Mouse (Mus musculus): ENCODE measurements around the gene Trim9.

Trim9 gene

DNA sequence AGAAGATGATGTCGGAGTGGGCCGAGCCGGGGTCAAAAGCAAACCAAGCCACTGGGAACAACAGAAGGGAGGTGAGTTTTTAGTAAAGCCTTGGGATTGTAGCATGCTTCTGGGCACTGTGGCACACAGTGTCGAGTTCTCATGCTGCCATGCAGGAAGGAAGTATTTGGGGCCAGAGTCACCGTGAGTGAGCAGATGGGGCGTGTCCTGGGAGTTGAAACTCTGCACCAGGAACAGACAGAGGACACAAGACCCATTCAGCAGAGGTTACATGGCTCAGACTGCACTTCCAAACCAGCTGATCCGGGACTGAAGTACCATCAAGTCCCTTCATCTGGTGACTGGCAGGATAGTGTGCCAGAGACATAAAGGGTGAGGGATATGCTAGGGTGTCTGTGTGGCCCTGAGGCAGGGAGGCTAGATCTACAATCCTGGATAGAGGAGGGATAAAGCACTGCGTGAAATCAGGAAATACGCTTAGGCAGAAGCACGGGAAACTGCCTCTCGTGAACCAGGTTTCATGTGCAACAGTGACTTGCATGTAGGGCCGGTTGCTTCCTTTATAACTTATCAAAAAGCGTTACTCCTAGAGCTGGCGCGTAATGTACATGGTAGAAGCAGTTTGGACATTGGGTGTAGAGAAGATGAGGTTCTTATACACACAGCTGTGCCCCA, 96.1 kb downstream of the Trim9 start:
- no peak for DNase-seq

DNA sequence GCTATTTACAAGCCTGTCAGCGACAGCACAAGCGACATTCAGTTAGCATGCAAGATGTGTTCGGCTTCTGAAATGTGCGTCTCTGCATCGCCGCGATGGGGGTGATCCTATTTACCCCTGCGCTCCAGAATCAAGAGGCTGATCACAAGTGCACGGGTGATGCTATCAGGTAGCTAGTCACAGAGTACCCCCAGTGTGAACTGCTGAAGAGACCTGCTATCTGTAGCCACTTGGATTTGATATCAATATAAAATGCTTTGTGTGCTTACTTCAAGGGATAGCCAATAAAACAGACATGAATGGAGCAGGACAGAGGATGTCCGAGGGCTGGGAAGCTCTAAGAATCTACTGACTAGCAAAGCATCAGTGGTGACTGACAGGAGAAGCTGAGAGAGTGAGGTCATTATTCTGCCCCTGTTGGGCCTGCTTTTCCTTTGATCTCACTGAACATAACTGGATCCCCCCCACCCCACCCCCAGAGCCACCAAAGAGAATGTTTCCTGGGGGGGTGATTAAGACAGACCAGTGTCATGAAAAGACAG, 97.7 kb downstream of the Trim9 start:
- DNase-seq: no peak

DNA sequence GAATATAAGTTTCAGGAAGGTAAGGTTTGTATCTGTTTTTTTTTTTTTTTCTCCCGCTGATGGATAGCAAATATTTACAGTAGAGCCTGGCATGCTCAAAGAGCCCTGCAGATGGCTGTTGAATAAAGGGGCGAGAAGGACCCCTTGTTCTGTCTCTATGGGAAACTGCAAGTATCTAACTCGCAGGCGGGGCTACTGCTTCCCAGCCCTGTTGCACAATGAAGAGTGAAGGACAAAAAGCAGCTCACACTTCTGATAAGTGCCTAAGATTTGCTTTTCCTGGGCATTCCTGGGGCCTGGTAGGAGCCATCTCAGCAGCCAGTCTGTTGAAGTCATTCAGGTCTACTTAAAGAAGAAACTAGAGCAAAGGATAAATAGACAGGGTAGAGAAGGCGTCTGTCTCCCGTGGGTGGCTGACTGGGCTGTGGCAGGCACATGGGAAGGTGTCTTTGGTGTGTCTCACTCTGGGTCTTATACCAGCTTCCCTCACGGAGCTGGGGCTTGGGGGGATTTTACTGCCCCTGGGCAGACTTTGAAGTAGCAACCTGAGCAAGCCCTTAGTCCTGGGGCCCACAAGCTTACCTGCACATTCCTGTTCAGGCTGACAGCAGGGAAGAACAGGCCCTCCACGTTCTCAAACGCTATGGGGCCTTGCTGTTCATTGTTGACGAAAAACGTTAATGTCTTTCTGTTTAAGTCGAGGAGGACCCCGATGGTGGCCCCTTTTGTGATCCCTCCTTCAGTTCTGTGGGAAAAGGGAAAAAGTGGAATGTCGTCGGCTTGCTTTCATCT, 99.5 kb downstream of the Trim9 start:
- no peak for DNase-seq

DNA sequence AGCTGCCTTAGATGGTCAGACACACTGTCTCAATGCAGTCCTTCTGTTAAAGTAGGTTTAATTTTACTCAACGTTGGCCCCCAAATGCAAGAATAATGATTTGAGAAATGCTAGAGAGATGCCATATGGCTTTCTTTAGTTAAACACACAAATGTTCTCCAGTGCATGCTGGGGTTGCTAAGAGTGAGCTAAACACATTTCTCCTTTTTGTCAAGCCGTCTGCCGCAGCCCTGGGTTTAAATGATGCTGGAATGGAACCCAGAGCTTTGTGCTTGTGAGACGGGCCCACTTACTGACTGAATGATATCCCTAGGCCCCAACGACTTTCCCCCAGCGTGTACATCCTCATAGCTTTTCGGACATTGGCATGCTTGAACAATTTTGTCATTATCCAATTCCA, 104.9 kb downstream of the Trim9 start:
- DNase-seq: no peak

DNA sequence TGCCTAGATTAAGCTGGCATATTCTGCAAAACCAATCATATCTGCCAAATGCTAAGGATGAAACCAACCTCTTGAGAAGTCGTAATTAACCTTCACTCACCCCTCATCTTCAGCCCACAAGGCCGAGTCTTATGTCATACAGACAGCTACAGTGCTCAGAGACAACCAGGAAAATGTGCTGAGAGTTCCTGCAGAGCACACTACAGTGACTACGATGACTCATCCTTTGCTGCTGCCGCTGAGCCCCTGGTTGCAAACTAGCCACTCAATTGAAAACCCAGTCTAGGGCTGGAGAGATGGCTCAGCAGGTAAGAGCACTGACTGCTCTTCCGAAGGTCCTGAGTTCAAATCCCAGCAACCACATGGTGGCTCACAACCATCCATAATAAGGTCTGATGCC, 107.7 kb downstream of the Trim9 start:
- no peak for DNase-seq

DNA sequence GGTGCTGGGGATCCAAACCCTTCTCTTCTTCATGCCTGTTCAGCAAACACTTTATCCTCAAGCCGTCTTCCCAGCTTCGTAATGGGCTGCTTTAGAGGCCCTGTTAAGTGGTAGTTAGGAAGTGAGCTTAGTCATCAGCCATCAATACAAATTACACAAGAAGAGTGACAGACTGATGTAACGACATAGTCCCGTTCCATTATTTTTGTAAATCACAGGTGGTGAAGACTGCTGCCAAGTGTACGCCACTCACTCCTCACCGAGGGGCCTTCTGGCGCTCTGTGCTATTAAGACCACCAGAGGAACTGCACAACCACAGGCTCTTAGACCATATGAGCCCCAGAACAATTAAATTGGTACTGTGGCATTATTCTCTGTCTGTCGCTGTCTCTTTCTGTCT, 108.8 kb downstream of the Trim9 start:
- no peak for DNase-seq

DNA sequence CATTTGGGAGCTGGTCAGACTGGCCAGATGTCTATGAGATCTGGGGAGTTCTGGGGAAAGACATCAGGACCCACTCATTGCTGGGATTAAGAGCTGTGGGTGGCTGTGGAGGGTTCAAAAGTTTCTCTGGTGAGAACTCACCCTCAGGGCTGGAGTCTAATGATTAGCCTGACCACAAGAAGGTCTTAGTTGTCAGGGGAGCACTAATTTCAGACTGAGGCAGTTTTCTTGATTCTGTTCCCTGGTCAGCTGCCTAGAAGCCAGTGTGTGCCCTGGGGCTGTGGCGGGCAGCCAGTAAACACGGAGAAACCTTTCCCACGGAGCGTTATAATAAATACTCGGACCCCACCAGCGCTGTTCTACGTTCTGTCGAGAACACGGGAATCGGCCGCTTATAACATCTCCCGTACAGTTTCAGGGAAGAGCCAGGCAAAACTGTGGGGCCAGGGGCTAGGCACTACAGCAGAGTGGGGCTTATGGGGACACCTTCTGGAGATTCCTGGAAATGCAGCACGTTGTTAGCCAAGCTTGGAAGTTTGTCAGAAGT, 112.4 kb downstream of the Trim9 start:
- DNase-seq: peak; percentile 82

DNA sequence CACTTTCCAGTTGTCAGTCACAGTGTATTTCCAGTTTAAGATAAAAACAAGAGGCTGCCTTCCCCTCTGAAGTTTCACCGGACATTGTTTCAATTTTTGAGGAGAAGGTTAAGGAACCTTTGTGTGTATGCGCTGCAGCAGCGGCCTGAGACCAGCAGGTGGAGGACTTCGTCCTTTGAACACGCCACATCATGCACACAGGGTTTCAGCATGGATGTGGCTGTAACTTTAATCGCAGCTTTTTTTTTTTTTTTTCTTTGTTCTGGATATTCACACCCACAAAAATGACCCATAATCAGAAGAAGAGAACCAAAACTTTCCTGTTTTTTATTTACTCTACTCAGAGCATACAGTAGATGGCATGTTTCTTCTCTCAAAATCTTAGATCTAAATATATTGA, 113.0 kb downstream of the Trim9 start:
- DNase-seq: peak; percentile 79

DNA sequence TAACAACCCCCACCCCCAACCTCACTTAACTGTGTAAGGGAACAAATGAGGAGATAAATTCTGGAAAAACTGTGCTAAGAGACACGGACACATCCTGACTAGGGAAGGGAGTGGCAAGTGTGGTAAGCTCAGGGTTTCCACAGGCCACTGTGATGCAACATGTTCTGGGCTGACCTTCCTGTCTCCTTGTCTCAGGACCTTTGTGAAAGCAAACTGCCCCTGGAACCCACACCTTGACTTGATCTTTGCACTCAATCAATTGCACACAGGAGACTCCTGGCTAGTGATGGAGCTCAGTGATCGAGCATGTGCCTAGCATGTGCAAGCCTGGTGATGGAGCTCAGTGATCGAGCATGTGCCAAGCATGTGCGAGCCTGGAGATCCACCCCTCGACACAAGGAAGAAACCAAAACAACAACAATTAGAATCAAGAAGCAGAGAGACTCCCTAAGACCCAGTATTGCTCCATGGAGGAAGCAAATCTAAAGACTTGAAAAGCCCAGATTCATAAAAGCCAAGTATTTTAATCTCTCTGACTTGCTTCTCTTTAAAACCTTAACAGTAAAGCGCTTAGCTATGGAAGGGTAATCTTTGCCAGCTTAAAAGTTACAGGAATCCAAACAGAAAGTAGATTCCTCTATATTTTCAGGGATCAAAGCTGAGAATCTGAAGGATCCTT, 113.6 kb downstream of the Trim9 start:
- peak; percentile 52 for DNase-seq

DNA sequence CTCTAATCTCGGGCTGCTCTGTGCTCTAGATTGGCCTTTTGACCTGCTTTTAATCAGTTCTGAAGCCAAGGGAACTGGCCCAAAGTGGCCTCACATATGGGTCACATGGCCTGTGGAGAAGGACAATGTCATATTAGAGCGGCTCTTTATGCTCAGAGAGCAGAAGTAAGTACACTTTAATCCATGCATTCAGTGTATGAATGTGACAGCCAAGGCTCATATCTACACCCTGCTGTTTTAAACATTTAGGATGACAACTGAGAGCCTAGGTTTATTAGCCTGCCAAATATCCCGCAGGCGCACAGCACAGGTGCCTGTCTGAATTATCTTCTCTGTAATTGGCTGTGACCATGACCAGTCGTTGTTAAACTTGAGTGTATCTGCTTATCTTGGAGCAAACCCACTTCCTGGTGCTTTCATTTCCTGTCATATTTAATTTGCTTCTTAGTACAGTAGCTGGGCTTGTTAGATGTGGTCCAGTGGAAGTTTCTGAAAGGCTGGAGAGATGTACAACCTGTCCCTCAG, 115.3 kb downstream of the Trim9 start:
- no peak for DNase-seq

DNA sequence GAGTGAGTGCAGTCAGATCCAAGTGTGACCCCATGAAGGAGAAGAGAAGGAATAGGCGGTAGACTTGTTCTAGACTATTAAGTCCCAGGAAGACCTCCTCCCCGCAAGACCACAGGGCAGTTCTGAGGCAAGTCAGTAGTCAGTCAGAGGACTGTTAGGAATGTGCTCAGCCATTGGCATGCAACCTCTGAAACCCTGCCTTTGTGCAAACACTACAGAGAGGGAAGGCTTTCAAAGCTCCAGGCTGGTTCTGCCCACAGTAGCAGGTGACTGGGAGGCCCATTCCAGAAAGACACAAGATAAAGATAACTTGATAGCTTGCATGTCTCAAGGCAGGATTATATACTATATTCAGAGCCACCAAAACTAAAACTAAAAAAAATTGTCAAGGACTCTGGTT, 116.1 kb downstream of the Trim9 start, which contains the start of gene Pygl:
Gene Pygl (minus strand): TSS at position 195 of the 400 bp plus-strand sequence.
- peak; percentile 60 for DNase-seq

DNA sequence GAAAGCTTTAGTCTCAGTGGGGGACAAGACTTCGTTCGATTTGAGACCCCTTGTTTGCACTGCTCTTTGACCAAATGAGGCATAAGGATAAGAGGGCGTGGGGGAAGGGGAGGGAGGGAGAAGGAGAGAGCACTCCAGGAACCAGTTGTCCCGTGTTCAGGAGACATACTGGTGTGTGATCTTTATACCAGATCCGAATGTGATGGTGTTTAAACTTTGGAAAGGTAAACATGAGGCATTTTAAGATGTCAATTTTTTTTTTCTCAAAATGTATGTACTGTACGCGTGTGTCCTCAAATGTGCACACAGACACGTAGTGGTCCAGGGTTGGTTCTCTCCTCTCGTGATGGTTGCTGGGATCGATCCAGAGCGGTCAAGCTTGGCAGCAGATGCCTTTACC, 119.3 kb downstream of the Trim9 start:
- no peak for DNase-seq

DNA sequence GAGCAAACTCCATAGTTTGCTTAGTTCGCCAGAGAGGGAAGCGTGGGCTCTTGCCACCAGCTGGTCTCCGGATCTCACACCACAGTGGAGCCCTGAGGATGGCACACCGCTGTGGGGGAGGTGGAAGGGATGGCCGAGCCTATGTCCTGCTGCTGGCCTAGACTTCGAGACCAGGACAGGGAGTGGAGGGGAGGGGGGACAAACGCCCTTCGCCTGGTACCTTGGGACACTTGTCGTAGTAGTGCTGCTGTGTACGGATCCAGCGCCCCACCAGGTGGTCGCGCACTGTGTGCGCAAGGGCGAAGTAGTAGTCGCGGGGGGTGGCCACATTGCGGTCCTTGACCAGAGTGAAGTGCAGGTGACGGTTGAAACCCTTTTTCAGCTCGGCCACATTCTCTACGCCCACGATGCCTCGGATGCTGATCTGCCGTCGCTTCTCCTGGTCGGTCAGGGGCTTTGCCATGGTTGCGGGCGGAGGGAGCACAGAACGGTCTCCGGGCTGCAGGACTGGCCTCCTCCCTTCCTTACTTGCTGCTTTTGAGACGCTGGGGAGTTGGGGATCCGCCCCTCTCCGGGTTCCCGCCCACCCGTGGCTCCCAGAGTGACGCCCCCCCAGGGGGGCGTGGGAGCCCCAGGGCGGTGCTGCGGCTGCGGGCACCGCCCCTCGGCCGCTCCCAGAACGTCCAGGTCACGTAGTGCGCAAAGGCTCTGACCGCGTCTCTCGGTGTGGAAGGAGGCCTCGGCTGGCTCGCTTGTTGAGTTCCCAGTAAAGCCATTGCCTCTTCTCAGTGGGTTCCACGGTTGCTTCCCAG, 120.1 kb downstream of the Trim9 start:
- DNase-seq: peak; percentile 93

DNA sequence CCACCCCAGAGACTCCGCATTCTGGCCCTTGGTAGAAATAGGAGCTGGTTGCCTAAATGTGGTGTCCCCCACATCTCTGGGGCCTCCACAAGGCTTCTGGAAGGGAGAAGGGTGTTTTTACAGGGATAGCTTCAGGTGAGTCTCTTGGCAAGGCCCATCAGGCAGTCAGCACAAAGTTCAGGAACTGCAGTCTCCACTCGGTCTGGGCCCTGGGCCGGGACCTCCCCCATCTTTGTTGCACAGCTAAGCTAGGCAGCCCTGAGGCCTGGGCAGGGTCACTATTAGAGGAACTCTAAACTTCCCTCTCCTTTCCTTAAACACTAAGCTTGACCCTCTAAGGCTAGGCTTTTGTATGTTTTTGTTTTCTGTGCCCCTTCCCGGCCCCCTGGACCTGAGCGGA, 120.8 kb downstream of the Trim9 start:
- no peak for DNase-seq

DNA sequence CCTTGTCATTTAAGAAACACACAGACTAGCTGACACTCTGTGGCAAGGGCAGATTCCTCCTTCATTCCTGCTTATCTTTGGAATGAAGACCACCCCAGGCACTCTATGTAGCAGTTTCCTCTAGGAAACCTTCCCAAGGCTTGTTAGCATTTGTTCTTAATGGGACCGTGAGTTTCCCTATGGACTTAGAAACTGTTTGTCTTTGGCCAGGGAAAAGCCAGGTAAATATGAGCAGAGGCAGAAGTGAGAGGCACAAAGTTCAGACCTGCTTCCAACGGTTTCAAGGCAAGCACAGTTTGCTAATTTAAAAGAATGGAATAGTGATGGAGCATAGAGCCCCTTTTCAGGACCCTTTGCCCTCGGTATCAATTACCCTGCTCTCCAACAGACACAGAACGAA, 124.1 kb downstream of the Trim9 start:
- DNase-seq: no peak

DNA sequence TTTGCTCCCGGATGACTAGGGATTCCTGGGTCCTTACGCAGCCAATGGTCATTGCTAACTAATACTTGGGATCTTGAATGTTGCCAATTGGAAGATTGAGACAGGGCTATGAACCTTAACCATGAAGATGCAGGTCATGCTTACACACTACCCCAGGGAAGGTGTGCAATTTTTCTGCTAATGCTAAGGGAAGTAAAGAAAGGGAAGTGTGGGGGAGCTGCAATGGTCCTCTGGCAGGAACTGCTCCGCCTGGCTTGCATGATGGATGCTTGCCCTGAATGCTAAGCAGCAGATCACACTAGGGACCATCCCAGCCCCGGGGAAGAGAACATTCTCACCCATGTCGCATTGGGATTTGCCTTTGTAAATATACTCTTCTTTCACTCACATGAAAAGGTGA, 126.0 kb downstream of the Trim9 start:
- DNase-seq: no peak

DNA sequence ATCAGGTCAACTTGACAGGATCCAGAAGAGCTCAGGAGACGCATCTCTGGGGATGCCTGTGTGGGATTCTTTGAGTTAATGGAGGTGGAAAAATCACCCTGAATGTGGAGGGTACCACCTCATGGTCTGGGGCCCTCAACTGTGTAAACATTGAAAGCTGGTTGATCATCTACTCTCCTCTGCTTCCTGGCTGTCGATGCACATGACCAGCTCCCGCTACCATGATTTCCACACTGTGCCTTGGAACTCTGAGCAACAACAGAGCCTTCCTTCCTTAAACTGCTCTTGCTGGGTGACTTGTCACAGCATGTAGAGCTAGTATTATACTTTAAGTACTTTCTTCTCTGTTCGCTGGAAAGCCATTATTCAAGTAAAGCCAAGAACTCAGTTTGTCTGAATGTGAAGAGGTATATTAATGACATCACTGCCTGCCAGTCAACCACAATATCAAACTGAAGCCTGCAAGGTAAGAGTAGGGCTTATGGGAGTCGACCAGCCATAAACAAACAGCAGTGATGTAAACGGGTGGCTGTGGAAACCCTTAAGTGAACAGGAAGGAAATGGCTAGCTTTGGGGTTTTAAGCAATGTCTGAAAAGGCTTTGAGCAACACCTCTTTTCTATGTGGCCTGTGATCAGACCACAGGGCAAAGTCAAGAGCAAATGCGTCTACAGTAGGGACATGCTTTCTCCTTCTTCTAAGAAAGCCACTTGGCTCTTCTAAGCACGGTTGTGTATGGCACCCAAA, 128.4 kb downstream of the Trim9 start:
- DNase-seq: peak; percentile 54

DNA sequence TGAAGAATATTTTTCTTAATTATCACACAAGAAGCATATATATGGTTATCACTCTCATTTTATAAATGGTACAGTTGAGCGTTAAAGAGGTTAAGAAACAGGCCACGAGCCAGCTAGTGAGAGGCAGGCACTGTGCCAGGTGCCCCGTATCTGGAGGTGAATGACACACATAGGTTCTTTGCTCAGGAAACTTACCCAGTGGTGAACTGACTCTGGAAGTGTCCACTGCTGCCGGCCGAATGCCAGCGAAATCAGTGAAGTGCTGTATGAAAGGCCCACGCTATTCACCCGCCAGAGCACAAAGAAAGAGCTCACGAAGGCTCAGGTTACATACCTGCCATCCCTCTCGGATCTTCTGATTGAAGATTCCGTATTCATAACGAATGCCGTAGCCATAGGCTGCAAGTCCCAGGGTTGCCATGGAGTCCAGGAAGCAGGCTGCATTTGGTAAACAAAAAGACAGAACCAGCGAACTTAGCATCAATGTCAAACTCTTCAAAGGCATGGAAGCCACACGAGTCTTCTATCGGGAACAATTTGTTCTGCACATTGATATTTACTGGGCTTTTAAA, 131.1 kb downstream of the Trim9 start:
- DNase-seq: no peak

DNA sequence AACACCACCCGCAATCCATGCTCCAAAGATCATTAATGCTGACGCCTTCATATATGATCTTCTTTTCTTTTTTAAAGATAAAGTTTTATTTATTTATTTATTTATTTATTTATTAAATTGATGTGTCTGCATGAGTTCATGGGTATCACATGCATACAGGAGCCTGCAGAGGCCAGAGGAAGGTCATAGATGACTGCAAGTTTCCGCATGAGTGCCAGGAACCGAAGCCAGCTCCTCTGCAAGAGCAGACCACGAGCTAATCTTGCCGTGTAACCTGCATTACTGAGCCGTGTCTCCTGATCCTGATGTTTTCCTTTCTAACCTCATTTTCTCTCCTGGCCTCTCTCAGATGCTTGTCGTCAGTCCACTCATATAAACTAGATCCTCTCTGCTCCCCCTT, 133.1 kb downstream of the Trim9 start:
- no peak for DNase-seq

DNA sequence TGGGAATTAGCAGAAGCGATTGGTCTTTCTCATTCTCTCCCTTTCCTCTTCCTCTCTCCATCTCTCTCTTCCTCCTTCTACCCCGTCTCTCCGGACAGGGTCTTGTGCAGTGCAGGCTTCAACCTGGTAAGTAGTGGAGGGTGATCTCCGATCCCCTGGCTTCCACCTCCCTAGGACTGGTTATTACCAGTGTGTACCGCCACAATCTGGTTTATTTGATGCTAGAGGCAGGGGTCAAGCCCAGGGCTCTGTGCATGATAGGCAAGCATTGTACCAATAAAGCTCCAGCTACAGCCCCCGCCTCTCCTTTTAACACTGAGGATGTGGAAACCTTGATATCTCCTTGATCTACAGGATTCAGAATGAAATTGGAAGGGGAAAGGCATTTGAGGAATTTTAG, 133.8 kb downstream of the Trim9 start:
- DNase-seq: no peak

DNA sequence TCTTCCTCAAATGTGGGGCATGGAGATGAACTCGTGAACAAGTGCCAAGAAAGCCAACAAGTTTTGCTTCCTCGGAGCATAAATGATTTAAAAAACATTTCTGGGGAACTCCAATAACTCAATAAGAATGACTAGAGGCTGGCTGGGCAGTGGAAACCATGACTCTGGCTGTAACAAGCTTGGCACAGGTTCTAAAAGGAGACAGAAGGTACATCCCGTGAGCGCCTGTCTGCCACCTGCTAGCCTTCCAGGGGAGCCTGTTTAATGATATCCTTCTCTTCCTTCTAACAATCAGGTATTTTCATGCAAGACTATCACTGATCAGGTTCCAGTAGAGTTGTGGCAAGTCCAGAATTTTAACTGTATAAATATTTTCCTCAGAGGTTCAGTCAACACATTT, 134.9 kb downstream of the Trim9 start:
- no peak for DNase-seq
